Mouse (Mus musculus) adrenal gland, postnatal 36 days (tissue): ENCODE data around the gene 9330182L06Rik. TPM values are rescaled to one million over a fixed set of nuclear protein-coding genes. Genes with fewer than 3 reads are reported as not detected.

ENCODE experiments used
- microRNA-seq: library from miRNA; unstranded; fragments of <30 nt; microRNA quantifications from one replicate; pipeline ENCODE4 v1.2.0, GENCODE M21; 2021
- total RNA-seq, 2 experiments: library from RNA; stranded (reverse); gene quantifications; 2 replicates each; pipeline ENCODE4 v1.2.3; 2021

9330182L06Rik gene
- total RNA-seq, 2 experiments from 2014 or later: 8.8 to 13.4 TPM

Small RNA genes within 50 kb of the gene (microRNA-seq; reads per million reads assigned to microRNA genes)
- gene Mir879: 1.00 reads per million

Other genes with a start within 250 kb of the 9330182L06Rik start
- 10 to 100 TPM; 18.6 to 56.8 TPM for gene Tmem243, start 165.4 kb upstream of the 9330182L06Rik start, total RNA-seq
- gene Dmtf1, start 104.3 kb upstream of the 9330182L06Rik start, total RNA-seq: 10 to 100 TPM; 26.2 to 27.1 TPM